Mouse (Mus musculus) brain, embryonic 14.5 days (tissue): ENCODE measurements at regions not wholly inside any gene's neighbourhood (a gene's known extent, or its start where the extent isn't known, plus 50 kb on each side); places are given as distances from the start of the nearest gene placed in this dataset.

Experiments used
- CTCF ChIP-seq: fragments of 200-500 bp; IDR thresholded peaks from 2 replicates; pipeline ENCODE4 v1.5.1; 2012; ENCODE audit warnings: inconsistent platforms, mild to moderate bottlenecking, moderate library complexity, borderline replicate concordance; ENCODE audit not compliant: insufficient read depth, insufficient read length; ENCODE audit errors: extremely low read depth
- POLR2A ChIP-seq: fragments of 200-500 bp; IDR thresholded peaks from 2 replicates; pipeline ENCODE4 v1.6.1; 2012; ENCODE audit warnings: mild to moderate bottlenecking, inconsistent platforms, borderline replicate concordance; ENCODE audit not compliant: poor library complexity, insufficient read depth, insufficient read length, severe bottlenecking; ENCODE audit errors: extremely low read depth

- TF ChIP-seq POLR2A (no peak), CTCF (no peak)
Observed at GRCm38 (mm10) chr7:136383296-136383695, 511.1 kb upstream of the Mgmt start.
